Mouse (Mus musculus): ENCODE measurements around the gene Crtac1.

The Crtac1 gene

GRCm38 (mm10) chr19:42290954-42291661, 140.5 kb downstream of the Crtac1 start:
- intact Hi-C loops (cut with DNase I): no loop called here

- intact Hi-C loops (cut with DNase I): no loop called here
These were observed 143.2 kb downstream of the Crtac1 start for GRCm38 (mm10) chr19:42288361-42288760.

GRCm38 (mm10) chr19:42284178-42284577, 147.4 kb downstream of the Crtac1 start:
- intact Hi-C loops (cut with DNase I): no loop called here

GRCm38 (mm10) chr19:42279611-42280010, 152.0 kb downstream of the Crtac1 start:
- intact Hi-C loops (cut with DNase I): no loop called here

- intact Hi-C loops (cut with DNase I): no loop called here
These were observed 153.1 kb downstream of the Crtac1 start for GRCm38 (mm10) chr19:42278461-42278860.

- intact Hi-C loops (cut with DNase I): no loop called here
These were observed 154.3 kb downstream of the Crtac1 start for GRCm38 (mm10) chr19:42277288-42277687.

- intact Hi-C loops (cut with DNase I): loop anchor here (1.0 kb wide), 1 partner anchor 55 kb away; no protein-coding TSS in a partner anchor
These were observed 159.3 kb downstream of the Crtac1 start for GRCm38 (mm10) chr19:42272003-42272963.

GRCm38 (mm10) chr19:42271182-42271581, 160.4 kb downstream of the Crtac1 start:
- intact Hi-C loops (cut with DNase I): no loop called here

- intact Hi-C loops (cut with DNase I): no loop called here
These were observed 161.5 kb downstream of the Crtac1 start for GRCm38 (mm10) chr19:42270119-42270518.

GRCm38 (mm10) chr19:42268337-42268736, 163.2 kb downstream of the Crtac1 start:
- intact Hi-C loops (cut with DNase I): no loop called here

- intact Hi-C loops (cut with DNase I): no loop called here
These were observed 168.1 kb downstream of the Crtac1 start for GRCm38 (mm10) chr19:42263524-42263923.

- intact Hi-C loops (cut with DNase I): no loop called here
These were observed 171.1 kb downstream of the Crtac1 start for GRCm38 (mm10) chr19:42260486-42260885.

- intact Hi-C loops (cut with DNase I): no loop called here
These were observed 173.0 kb downstream of the Crtac1 start for GRCm38 (mm10) chr19:42258596-42258995.

- intact Hi-C loops (cut with DNase I): no loop called here
These were observed 173.6 kb downstream of the Crtac1 start for GRCm38 (mm10) chr19:42258031-42258430.

- intact Hi-C loops (cut with DNase I): no loop called here
These were observed 174.3 kb downstream of the Crtac1 start for GRCm38 (mm10) chr19:42257241-42257635.

- intact Hi-C loops (cut with DNase I): no loop called here
These were observed 174.9 kb downstream of the Crtac1 start for GRCm38 (mm10) chr19:42256611-42257240.

GRCm38 (mm10) chr19:42255784-42256610, 175.6 kb downstream of the Crtac1 start:
- intact Hi-C loops (cut with DNase I): no loop called here

- intact Hi-C loops (cut with DNase I): no loop called here
These were observed 176.2 kb downstream of the Crtac1 start for GRCm38 (mm10) chr19:42255438-42255783.

- intact Hi-C loops (cut with DNase I): no loop called here
These were observed 181.3 kb downstream of the Crtac1 start for GRCm38 (mm10) chr19:42249976-42250914.

- intact Hi-C loops (cut with DNase I): no loop called here
These were observed 184.1 kb downstream of the Crtac1 start, which contains the start of gene Golga7b for GRCm38 (mm10) chr19:42247519-42247918. Gene Golga7b (plus strand): TSS chr19:42247574.
